Mouse (Mus musculus): Measurements from ENCODE around the gene Slc22a21. TPM values are rescaled to one million over a fixed set of nuclear protein-coding genes. Genes with fewer than 3 reads are reported as not detected.
"Not testable (repeated sequence)": the region's sequence is repeated elsewhere in the genome, so short reads cannot be mapped to it uniquely, and the experiment has no call there.

Gene Slc22a21
- polyA plus RNA-seq, 1 experiment from 2014 or later = 1.3 TPM

GRCm38 (mm10) chr11:53954653-53955052, 25.5 kb downstream of the Slc22a21 start:
- no peak overlapping the region for H3K27ac ChIP-seq (ENCODE audit: low read depth)
- no peaks in the 10 kb centered on the region for H3K9me3 ChIP-seq (ENCODE audit: low read length)
- WGBS (ENCODE audit: insufficient replicate concordance) = 87% methylated on average over 3 of the region's 3 CpGs
- H3K4me3 ChIP-seq (ENCODE audit: low read depth, low read length) = no peak overlapping the region
- no peak for TF ChIP-seq CTCF (IDR thresholded peaks at IDR 0.05; ENCODE audit: low read depth)
- no peak for TF ChIP-seq EP300 (IDR thresholded peaks at IDR 0.05; ENCODE audit: low read depth)
- H3K9ac ChIP-seq (replicated peaks) = no peak overlapping the region
- ATAC-seq = no peak
- no peaks in the 10 kb centered on the region for H3K27me3 ChIP-seq (ENCODE audit: insufficient read depth, low read length)
- H3K36me3 ChIP-seq (replicated peaks; ENCODE audit: insufficient read depth, low read length) = no peaks in the 10 kb centered on the region
- no peaks in the 10 kb centered on the region for H3K4me1 ChIP-seq (ENCODE audit: insufficient read depth)
- no peak for DNase-seq
- H3K4me2 ChIP-seq (ENCODE audit: low read depth, low read length) = no peak overlapping the region

GRCm38 (mm10) chr11:53950133-53950532, 30.0 kb downstream of the Slc22a21 start:
- H3K4me3 ChIP-seq (ENCODE audit: low read depth, low read length); H3K9me3 ChIP-seq (ENCODE audit: low read length); H3K4me1 ChIP-seq (ENCODE audit: insufficient read depth); H3K4me2 ChIP-seq (ENCODE audit: low read depth, low read length); H3K27ac ChIP-seq (ENCODE audit: low read depth); ATAC-seq; DNase-seq; H3K36me3 ChIP-seq (replicated peaks; ENCODE audit: insufficient read depth, low read length); H3K9ac ChIP-seq (replicated peaks); H3K27me3 ChIP-seq (ENCODE audit: insufficient read depth, low read length): not testable (repeated sequence)
- WGBS (ENCODE audit: insufficient replicate concordance) = no CpG with 5 or more reads among the region's 3 CpGs

- not testable (repeated sequence) for H3K36me3 ChIP-seq (replicated peaks; ENCODE audit: insufficient read depth, low read length)
Measured at GRCm38 (mm10) chr11:53931944-53932318, 48.2 kb downstream of the Slc22a21 start.

GRCm38 (mm10) chr11:53931091-53931943, 48.8 kb downstream of the Slc22a21 start:
- no peaks in the 10 kb centered on the region for H3K9me3 ChIP-seq (ENCODE audit: low read length)
- no peaks in the 10 kb centered on the region for H3K27me3 ChIP-seq (ENCODE audit: insufficient read depth, low read length)
- no peak overlapping the region for H3K4me3 ChIP-seq (ENCODE audit: low read depth, low read length)
- no peaks in the 10 kb centered on the region for H3K36me3 ChIP-seq (replicated peaks; ENCODE audit: insufficient read depth, low read length)
- H3K27ac ChIP-seq (ENCODE audit: low read depth) = no peak overlapping the region
- H3K9ac ChIP-seq (replicated peaks) = no peak overlapping the region
- TF ChIP-seq EP300 (IDR thresholded peaks at IDR 0.05; ENCODE audit: low read depth) (no peak), CTCF (IDR thresholded peaks at IDR 0.05; ENCODE audit: low read depth) (peak; percentile 80)
- WGBS (ENCODE audit: insufficient replicate concordance) = 29% methylated on average over 17 of the region's 17 CpGs
- no peaks in the 10 kb centered on the region for H3K4me1 ChIP-seq (ENCODE audit: insufficient read depth)
- no peak overlapping the region for H3K4me2 ChIP-seq (ENCODE audit: low read depth, low read length)
- DNase-seq (peak; percentile 56), ATAC-seq (no peak)

More at GRCm38 (mm10) chr11:53931944-53932318, 48.2 kb downstream of the Slc22a21 start:
- WGBS (ENCODE audit: insufficient replicate concordance) = 72% methylated on average over 4 of the region's 4 CpGs
- not testable (repeated sequence) for DNase-seq; H3K27me3 ChIP-seq (ENCODE audit: insufficient read depth, low read length); H3K27ac ChIP-seq (ENCODE audit: low read depth); H3K9me3 ChIP-seq (ENCODE audit: low read length); H3K4me1 ChIP-seq (ENCODE audit: insufficient read depth); H3K4me2 ChIP-seq (ENCODE audit: low read depth, low read length); H3K9ac ChIP-seq (replicated peaks); H3K4me3 ChIP-seq (ENCODE audit: low read depth, low read length); ATAC-seq

GRCm38 (mm10) chr11:53929741-53930140, 50.4 kb downstream of the Slc22a21 start:
- ATAC-seq (no peak), DNase-seq (no peak)
- Histone ChIP-seq H3K4me1 (ENCODE audit: insufficient read depth) (no peaks in the 10 kb centered on the region), H3K4me3 (ENCODE audit: low read depth, low read length) (no peak overlapping the region), H3K36me3 (replicated peaks; ENCODE audit: insufficient read depth, low read length) (no peaks in the 10 kb centered on the region), H3K27ac (ENCODE audit: low read depth) (no peak overlapping the region), H3K27me3 (ENCODE audit: insufficient read depth, low read length) (no peaks in the 10 kb centered on the region), H3K9me3 (ENCODE audit: low read length) (no peaks in the 10 kb centered on the region), H3K9ac (replicated peaks) (no peak overlapping the region), H3K4me2 (ENCODE audit: low read depth, low read length) (no peak overlapping the region)
- WGBS (ENCODE audit: insufficient replicate concordance) = 73% methylated on average over 3 of the region's 3 CpGs
- no peak for TF ChIP-seq CTCF (IDR thresholded peaks at IDR 0.05; ENCODE audit: low read depth)

- 62% methylated on average over 3 of the region's 3 CpGs for WGBS (ENCODE audit: insufficient replicate concordance)
Measured at GRCm38 (mm10) chr11:53928585-53928984, 51.5 kb downstream of the Slc22a21 start.

More at GRCm38 (mm10) chr11:53928585-53928984, 51.5 kb downstream of the Slc22a21 start:
- Histone ChIP-seq H3K36me3 (replicated peaks; ENCODE audit: insufficient read depth, low read length) (no peaks in the 10 kb centered on the region), H3K27ac (ENCODE audit: low read depth) (no peak overlapping the region), H3K9me3 (ENCODE audit: low read length) (no peaks in the 10 kb centered on the region), H3K4me2 (ENCODE audit: low read depth, low read length) (no peak overlapping the region), H3K27me3 (ENCODE audit: insufficient read depth, low read length) (no peaks in the 10 kb centered on the region), H3K4me3 (ENCODE audit: low read depth, low read length) (no peak overlapping the region), H3K4me1 (ENCODE audit: insufficient read depth) (no peaks in the 10 kb centered on the region), H3K9ac (replicated peaks) (no peak overlapping the region)
- DNase-seq (no peak), ATAC-seq (no peak)
- TF ChIP-seq EP300 (IDR thresholded peaks at IDR 0.05; ENCODE audit: low read depth) (no peak), CTCF (IDR thresholded peaks at IDR 0.05; ENCODE audit: low read depth) (no peak)
